ENCODE assay signal across 10 mouse cellular contexts in genomic region chr13:75091071-75091470, GRCm38 (mm10). TPM values are rescaled to one million over a fixed set of nuclear protein-coding genes. Genes with fewer than 3 reads are reported as not detected.
DNase-seq lines count a peak whose midpoint lies in the region; ATAC-seq lines count a peak whose summit lies in the region.
"Had no signal": no experiment of that assay in that cellular context is flagged by ENCODE, and none has a peak within 500 bp of the region (broad histone marks: within the 10 kb centered on the region; RNA-seq: fewer than 3 reads in every experiment).

No protein-coding gene starts in this region.

- no peaks in the 10 kb centered on the region for H3K27me3 ChIP-seq in hindbrain, embryonic 14.5 days (ENCODE audit: control insufficient read depth, insufficient read depth, low read length)
- peaks cover 4% of the 10 kb centered on the region; the same call in 1 of the 2 replicates for H3K27me3 ChIP-seq in neural tube, embryonic 14.5 days (ENCODE audit: control insufficient read depth, insufficient read depth, low read length)

- H3K4me2 ChIP-seq in hindbrain, embryonic 14.5 days (replicated peaks), result peak overlapping the region; percentile 68
- H3K4me2 ChIP-seq in neural tube, embryonic 14.5 days (ENCODE audit: low read depth, low read length), result peak overlapping the region; percentile 69

- H3K4me1 ChIP-seq in hindbrain, embryonic 14.5 days (replicated peaks; ENCODE audit: control insufficient read depth, insufficient read depth, low read length), result 0 out of 2 replicates have a peak, but pooled peaks cover 2% of the 10 kb centered on the region
- H3K4me1 ChIP-seq in neural tube, embryonic 14.5 days (ENCODE audit: control insufficient read depth, insufficient read depth, low read length), result no peaks in the 10 kb centered on the region

- H3K36me3 ChIP-seq in hindbrain, embryonic 14.5 days (replicated peaks; ENCODE audit: control insufficient read depth, insufficient read depth), result no peaks in the 10 kb centered on the region
- no peaks in the 10 kb centered on the region for H3K36me3 ChIP-seq in neural tube, embryonic 14.5 days (ENCODE audit: control insufficient read depth, insufficient read depth, low read length)

- peak; percentile 59 for ATAC-seq in frontal cortex, adult (ENCODE audit: low TSS enrichment)
- no peak for ATAC-seq in hindbrain, embryonic 14.5 days (ENCODE audit: low FRiP score)
- ATAC-seq in neural tube, embryonic 14.5 days (ENCODE audit: low read depth), result no peak

- WGBS in hindbrain, embryonic 14.5 days, result 67% methylated on average over 5 of the region's 5 CpGs
- WGBS in neural tube, embryonic 14.5 days, result 17% methylated on average over 5 of the region's 5 CpGs

- no peak overlapping the region for H3K27ac ChIP-seq in hindbrain, embryonic 14.5 days
- no peak overlapping the region for H3K27ac ChIP-seq in neural tube, embryonic 14.5 days (ENCODE audit: low read depth, low read length)

- H3K9me3 ChIP-seq in hindbrain, embryonic 14.5 days (ENCODE audit: control insufficient read depth, low read length), result no peaks in the 10 kb centered on the region
- H3K9me3 ChIP-seq in neural tube, embryonic 14.5 days (ENCODE audit: control insufficient read depth, low read length), result no peaks in the 10 kb centered on the region

- 0 out of 2 replicates have a peak overlapping the region, but pooled peaks have one; percentile 57 for H3K9ac ChIP-seq in hindbrain, embryonic 14.5 days
- no peak overlapping the region for H3K9ac ChIP-seq in neural tube, embryonic 14.5 days (replicated peaks; ENCODE audit: low read depth, low read length)
- H3K9ac ChIP-seq: lung, embryonic 14.5 days had no signal

- H3K4me3 ChIP-seq in hindbrain, embryonic 14.5 days (replicated peaks; ENCODE audit: low read length), result peak overlapping the region; percentile 43
- H3K4me3 ChIP-seq in neural tube, embryonic 14.5 days (ENCODE audit: low read depth, low read length), result peak overlapping the region; percentile 54

- DNase-seq in frontal cortex, postnatal 10 days (ENCODE audit: low spot score in 2 of 2), result no peak
- DNase-seq in retina, postnatal 1 day, result peak; percentile 2
- no peak for DNase-seq in retina, embryonic 14.5 days (ENCODE audit: low spot score)
- DNase-seq in hindbrain, embryonic 14.5 days (ENCODE audit: low spot score), result no peak
- DNase-seq in urinary bladder, postnatal 14 days (ENCODE audit: low spot score), result no peak
- DNase-seq in kidney, postnatal 36 days, result no peak
- DNase-seq: heart, adult 18-20 months had no signal

RNA-seq across cellular contexts. Expression of gene Pcsk1, which starts 1.4 kb away (rescaled TPM):
- polyA plus RNA-seq in hindbrain, embryonic 14.5 days (2014; fragmentation: Nextera tagmentation; extraction: Ambion mirVana), result 3.0 and 4.4 TPM in 2 replicates
- 2.6 and 3.2 TPM in 2 replicates for polyA plus RNA-seq in neural tube, embryonic 14.5 days (2014; fragmentation: Nextera tagmentation; extraction: Ambion mirVana)
